Mouse (Mus musculus) cerebellum, adult 2 months (tissue): ENCODE data around the gene Tmem109. TPM values are rescaled to one million over a fixed set of nuclear protein-coding genes. Genes with fewer than 3 reads are reported as not detected.

Experiments used
- DNase-seq, 2 experiments: peaks; one replicate each; pipeline ENCODE4 v3.0.0; 2021
- H3K27ac ChIP-seq: fragments of 200-500 bp; 2 replicates; pipeline ENCODE4 v1.5.1; 2012; ENCODE audit warnings: low read length, control low read depth, inconsistent platforms; ENCODE audit not compliant: insufficient read depth
- H3K27me3 ChIP-seq: fragments of 200-500 bp; 2 replicates; pipeline ENCODE4 v1.6.1; 2012; ENCODE audit warnings: inconsistent platforms, mild to moderate bottlenecking, low read length, moderate library complexity; ENCODE audit not compliant: control insufficient read depth, insufficient read depth
- H3K4me1 ChIP-seq: fragments of 200-500 bp; 2 replicates; pipeline ENCODE4 v1.6.1; 2011; ENCODE audit warnings: low read length; ENCODE audit not compliant: control insufficient read depth, insufficient read depth
- H3K4me3 ChIP-seq: fragments of 200-500 bp; replicated peaks from 2 replicates; pipeline ENCODE3; 2011; ENCODE audit warnings: mild to moderate bottlenecking, low read depth, low read length, control low read depth; ENCODE audit not compliant: insufficient read depth
- CTCF ChIP-seq: fragments of 200-500 bp; IDR thresholded peaks from 2 replicates; pipeline ENCODE4 v1.5.1; 2011; ENCODE audit warnings: low read depth, mild to moderate bottlenecking, control low read depth, low read length, moderate library complexity, borderline replicate concordance; ENCODE audit not compliant: insufficient read depth
- POLR2A ChIP-seq: fragments of 200-500 bp; IDR thresholded peaks from 2 replicates; pipeline ENCODE4 v1.6.1; 2011; ENCODE audit warnings: low read length, control low read depth, borderline replicate concordance; ENCODE audit not compliant: insufficient read depth
- WGBS: fragments of 180-500 bp; shearing (Covaris S2); methylation state at CpG from one replicate; pipeline ENCODE4 v1.1.7; 2018; 5-methylcytosine and 5-hydroxymethylcytosine counted together
- polyA plus RNA-seq: library from polyadenylated mRNA; depleted of rRNA; stranded (reverse); fragments of >200 nt; gene quantifications from 2 replicates; pipeline ENCODE4 v1.2.3, GENCODE M21; 2012; rRNA removed

Tmem109 gene
- polyA plus RNA-seq, 1 experiment = 109 TPM

DNA sequence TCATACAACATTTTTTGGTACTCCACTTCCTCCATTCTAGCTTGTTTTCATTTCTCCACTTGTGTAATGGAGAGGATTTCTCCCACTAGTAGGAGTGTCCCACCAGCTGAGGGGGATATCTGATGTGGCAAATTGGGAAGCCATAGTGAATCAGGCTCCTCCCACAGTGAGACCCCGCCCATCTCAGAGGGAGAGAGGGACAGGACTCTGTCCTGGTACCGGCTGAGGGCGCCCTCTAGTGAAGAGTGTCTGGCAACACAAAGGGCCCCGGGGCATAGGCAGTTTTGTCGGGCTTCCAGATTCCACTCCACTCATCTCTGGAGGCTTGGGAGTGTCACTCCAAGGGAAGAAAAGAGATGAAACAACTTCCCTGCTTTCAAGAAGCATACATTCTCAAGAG lies 50.4 kb downstream of the Tmem109 start:
- peaks cover 6% of the 10 kb centered on the region; the same call in 1 of the 2 replicates for H3K4me1 ChIP-seq
- TF ChIP-seq CTCF (peak; percentile 50), POLR2A (no peak)
- H3K27ac ChIP-seq = no peak overlapping the region
- no peak overlapping the region for H3K4me3 ChIP-seq
- peak; percentile 54 to 56 for DNase-seq
- no peaks in the 10 kb centered on the region for H3K27me3 ChIP-seq
- 14% methylated on average over 5 of the region's 5 CpGs for WGBS

DNA sequence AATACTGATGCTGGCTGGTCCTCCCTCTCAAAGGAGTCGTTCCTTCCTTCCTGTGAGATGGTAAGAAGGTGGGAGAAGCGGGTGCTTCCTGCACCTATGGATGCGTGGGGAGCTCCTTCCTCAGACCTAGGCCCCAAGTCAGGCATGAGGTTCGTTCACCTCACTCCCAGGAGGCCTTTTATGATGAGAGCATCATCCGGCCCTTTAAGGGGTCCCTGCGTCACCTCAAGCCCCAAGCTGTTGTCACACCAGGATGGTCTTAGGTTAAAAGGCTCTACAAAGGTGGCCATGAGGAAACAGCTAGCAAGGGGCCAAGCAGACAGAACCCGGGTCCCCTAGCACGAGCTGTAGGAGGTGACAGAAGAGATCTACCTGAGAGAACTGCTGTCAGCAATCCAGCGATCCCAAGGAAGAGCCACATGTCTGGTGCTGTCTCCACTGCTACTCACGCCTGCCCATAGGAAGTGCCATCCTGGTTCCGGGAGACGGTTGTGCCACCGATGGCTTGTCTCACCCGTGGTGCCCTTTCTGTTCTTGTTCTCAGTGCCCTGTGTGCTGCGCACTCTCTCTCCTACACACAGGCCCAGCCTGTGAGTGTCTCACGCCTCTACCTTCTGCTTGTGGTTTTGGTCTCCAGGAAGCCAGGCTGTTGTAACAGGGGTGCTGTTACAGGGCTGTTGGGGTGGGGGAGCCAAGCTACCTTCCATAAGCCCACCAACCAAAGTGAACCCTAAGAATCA lies 52.2 kb downstream of the Tmem109 start, which contains the start of gene Cd6:
Cd6 (minus strand) TSS at position 623 of the 740 bp plus-strand sequence.
- DNase-seq = no peak
- TF ChIP-seq POLR2A (no peak), CTCF (no peak)
- Histone ChIP-seq H3K27ac (no peak within 1 kb of the TSS), H3K4me1 (peaks cover 6% of the 10 kb centered on the region; the same call in 1 of the 2 replicates), H3K4me3 (no peak within 1 kb of the TSS), H3K27me3 (no peaks in the 10 kb centered on the region)
- 95% methylated on average over 16 of the region's 16 CpGs for WGBS

DNA sequence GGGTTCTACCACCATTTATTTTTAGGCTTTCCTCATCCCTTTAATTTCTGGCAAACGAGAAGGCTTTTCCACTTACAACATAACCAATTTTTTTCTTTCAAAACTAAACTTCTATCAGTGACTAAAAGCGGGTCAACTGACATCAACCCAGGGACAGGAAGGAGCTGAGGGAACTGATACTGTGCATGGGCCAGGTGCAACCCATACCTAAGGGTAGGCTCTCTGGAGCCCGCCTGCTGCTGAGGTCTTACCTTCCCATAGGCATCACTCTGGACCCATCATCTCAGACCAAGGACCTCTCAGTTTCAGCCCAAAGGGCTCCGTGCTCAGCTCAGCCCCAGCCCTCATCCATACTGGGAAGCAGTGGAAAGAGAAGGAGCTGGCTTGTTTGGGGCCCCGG lies 53.5 kb downstream of the Tmem109 start:
- no peaks in the 10 kb centered on the region for H3K27me3 ChIP-seq
- peaks cover 6% of the 10 kb centered on the region; the same call in 1 of the 2 replicates for H3K4me1 ChIP-seq
- TF ChIP-seq CTCF (no peak), POLR2A (no peak)
- no peak overlapping the region for H3K4me3 ChIP-seq
- no peak for DNase-seq
- 98% methylated on average over 5 of the region's 5 CpGs for WGBS
- no peak overlapping the region for H3K27ac ChIP-seq

DNA sequence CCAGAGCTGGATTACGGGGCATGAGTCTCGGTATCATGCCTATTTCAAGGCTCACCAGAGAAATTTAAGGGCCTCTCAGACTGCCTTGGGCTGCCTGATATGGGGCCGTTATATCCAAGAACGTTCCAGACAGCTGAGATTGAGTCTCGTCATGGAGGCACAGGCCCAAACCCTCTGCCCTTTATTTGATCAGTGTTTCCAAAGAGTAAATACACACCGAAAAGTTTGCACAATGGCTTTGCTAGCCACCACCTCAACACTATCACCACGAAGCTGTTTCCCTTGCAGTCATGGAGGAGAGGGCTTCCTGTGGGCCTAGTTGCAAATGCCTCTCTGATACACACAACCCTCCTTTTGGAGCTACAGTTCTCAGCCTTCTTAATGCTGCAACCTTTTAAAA lies 57.7 kb downstream of the Tmem109 start:
- H3K4me1 ChIP-seq = no peaks in the 10 kb centered on the region
- TF ChIP-seq CTCF (no peak), POLR2A (no peak)
- no peaks in the 10 kb centered on the region for H3K27me3 ChIP-seq
- WGBS = 94% methylated on average over 7 of the region's 7 CpGs
- no peak overlapping the region for H3K27ac ChIP-seq
- no peak for DNase-seq
- H3K4me3 ChIP-seq = no peak overlapping the region

DNA sequence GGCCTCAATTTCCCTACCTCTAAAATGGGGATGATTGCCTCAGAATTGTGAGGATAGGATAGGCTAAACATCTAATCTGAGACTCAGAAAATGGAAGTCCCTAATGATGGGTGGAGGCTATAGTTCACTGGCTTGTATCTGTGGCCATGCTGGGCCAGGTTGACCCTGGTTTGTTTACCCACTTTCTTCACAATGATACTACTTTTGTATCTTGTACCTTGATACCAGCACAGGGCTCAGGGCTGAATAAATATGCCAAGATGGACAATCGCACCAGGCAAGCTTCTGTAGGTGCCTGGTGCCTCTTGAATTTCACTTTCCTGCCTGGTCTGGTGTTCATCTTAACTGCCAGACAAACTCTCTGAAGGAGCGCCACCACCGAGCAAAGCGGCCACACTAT lies 59.3 kb downstream of the Tmem109 start:
- no peak for DNase-seq
- Histone ChIP-seq H3K27ac (no peak overlapping the region), H3K4me3 (no peak overlapping the region), H3K27me3 (no peaks in the 10 kb centered on the region), H3K4me1 (no peaks in the 10 kb centered on the region)
- TF ChIP-seq CTCF (no peak), POLR2A (no peak)
- WGBS = 97% methylated on average over 4 of the region's 4 CpGs

DNA sequence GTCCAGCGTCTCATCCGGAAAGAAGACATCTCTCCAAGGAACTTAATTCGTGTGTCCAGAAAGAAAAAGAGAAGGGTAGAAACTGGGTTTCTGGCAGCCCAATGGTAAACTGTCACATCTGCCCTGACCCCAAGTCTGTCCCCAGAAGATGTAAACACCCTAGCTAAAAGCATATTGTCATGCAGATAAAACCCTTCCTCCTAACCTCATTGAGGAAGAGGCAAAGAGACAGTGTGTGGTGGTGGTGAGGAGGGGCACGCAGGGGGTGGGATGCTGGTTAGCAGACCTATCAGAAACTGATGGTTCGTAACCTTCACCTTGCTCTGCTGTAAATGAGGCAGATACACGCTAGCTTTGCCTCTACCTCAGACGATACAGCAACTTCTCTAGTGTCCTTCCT lies 60.5 kb downstream of the Tmem109 start:
- Histone ChIP-seq H3K4me3 (no peak overlapping the region), H3K27ac (no peak overlapping the region), H3K4me1 (no peaks in the 10 kb centered on the region), H3K27me3 (no peaks in the 10 kb centered on the region)
- DNase-seq = no peak
- no peak for TF ChIP-seq POLR2A
- no peak for TF ChIP-seq CTCF
- WGBS = 66% methylated on average over 7 of the region's 7 CpGs

Other genes starting within 250 kb of the Tmem109 start
- gene Vwce, start 247.8 kb downstream of the Tmem109 start, polyA plus RNA-seq = 0.20 and 0.21 TPM in 2 replicates
- not detected in 2 replicates for gene Pga5, start 203.9 kb downstream of the Tmem109 start, polyA plus RNA-seq
- gene Vps37c, start 193.3 kb downstream of the Tmem109 start, polyA plus RNA-seq = 30.6 and 31.4 TPM in 2 replicates
- 0.43 and 0.54 TPM in 2 replicates for gene Cd5, start 143.0 kb downstream of the Tmem109 start, polyA plus RNA-seq
- 0.05 and 0.10 TPM in 2 replicates for gene Cd6, start 51.9 kb downstream of the Tmem109 start, polyA plus RNA-seq
- gene Slc15a3, start 42.3 kb downstream of the Tmem109 start, polyA plus RNA-seq = 0.51 and 0.62 TPM in 2 replicates
- 350 and 389 TPM in 2 replicates for gene Tmem132a, start 12.1 kb downstream of the Tmem109 start, polyA plus RNA-seq
- 278 and 288 TPM in 2 replicates for gene Prpf19, start 13.2 kb upstream of the Tmem109 start, polyA plus RNA-seq
- gene Zp1, start 38.6 kb upstream of the Tmem109 start, polyA plus RNA-seq = 0.05 TPM in 1 of 2 replicates, not detected in the other
- gene Ptgdr2, start 55.2 kb upstream of the Tmem109 start, polyA plus RNA-seq = 0.06 and 0.10 TPM in 2 replicates
- gene Ccdc86, start 67.3 kb upstream of the Tmem109 start, polyA plus RNA-seq = 4.9 and 5.3 TPM in 2 replicates
- gene Ms4a10, start 92.7 kb upstream of the Tmem109 start, polyA plus RNA-seq = not detected in 2 replicates
- gene Ms4a15, start 111.2 kb upstream of the Tmem109 start, polyA plus RNA-seq = 0.05 and 0.08 TPM in 2 replicates
- gene Ms4a18, start 136.0 kb upstream of the Tmem109 start, polyA plus RNA-seq = not detected in 2 replicates
- gene Ms4a8a, start 199.1 kb upstream of the Tmem109 start, polyA plus RNA-seq = not detected in 2 replicates
- not detected in 2 replicates for gene 1700017D01Rik, start 248.9 kb upstream of the Tmem109 start, polyA plus RNA-seq